Mouse (Mus musculus): ENCODE data around the gene Depdc5. TPM values are rescaled to one million over a fixed set of nuclear protein-coding genes. Genes with fewer than 3 reads are reported as not detected.

Gene Depdc5
- total and polyA plus RNA-seq, 3 experiments = 21.1 to 39.3 (median 36.6) TPM

DNA sequence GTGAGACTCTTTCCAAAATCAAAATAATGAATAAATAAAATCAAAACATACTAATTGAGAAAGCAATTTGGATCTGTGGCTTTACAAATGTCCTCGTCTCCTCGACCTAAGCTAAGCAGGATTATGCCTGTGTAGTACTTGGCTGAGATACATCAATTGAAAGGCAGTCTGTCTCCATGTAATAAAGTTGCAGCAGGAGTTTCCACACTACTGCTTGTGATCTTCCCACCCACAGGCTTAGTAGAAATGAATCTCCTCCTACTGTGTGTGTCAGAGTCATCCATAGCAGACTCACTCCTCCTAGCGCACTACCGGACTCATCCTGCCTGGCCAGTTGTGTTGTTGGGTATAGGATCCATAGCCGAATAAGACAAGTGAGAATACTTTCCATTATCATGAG, 8.8 kb downstream of the Depdc5 start:
- Histone ChIP-seq H3K4me1 (ENCODE audit: control insufficient read depth in 1 of 2, insufficient read depth in 2 of 2) (peaks cover 10 to 40% of the 10 kb centered on the region in 2 experiments; a peak in 3 of 4 replicates), H3K27ac (ENCODE audit: insufficient read depth, low read depth) (no peak overlapping the region), H3K36me3 (replicated peaks in 1 of 2; ENCODE audit: control insufficient read depth in 1 of 2, insufficient read depth in 1 of 2, low read length in 1 of 2) (peaks cover 33 to 70% of the 10 kb centered on the region in 2 experiments), H3K79me2 (replicated peaks; ENCODE audit: control insufficient read depth, extremely low read depth, insufficient read depth, poor library complexity, severe bottlenecking) (peaks cover 1% of the 10 kb centered on the region; the same call in 1 of the 2 replicates), H3K9me3 (replicated peaks; ENCODE audit: low read length) (no peaks in the 10 kb centered on the region), H3K9ac (ENCODE audit: insufficient read depth, low read depth) (no peak overlapping the region), H3K4me3 (replicated peaks in 1 of 3; ENCODE audit: low read depth in 2 of 3, low read length in 2 of 3, poor library complexity in 1 of 3) (no peak overlapping the region), H3K27me3 (replicated peaks) (no peaks in the 10 kb centered on the region), H3K4me2 (ENCODE audit: insufficient read depth, low read depth, poor library complexity, severe bottlenecking) (no peak overlapping the region)
- TF ChIP-seq RCOR1 (conservative IDR thresholded peaks at IDR 0.05; ENCODE audit: low read depth, low read length) (no peak), E2F4 (IDR thresholded peaks at IDR 0.05; ENCODE audit: insufficient replicate concordance, low read depth, low read length) (no peak), EP300 (IDR thresholded peaks at IDR 0.05; ENCODE audit: low read length) (no peak), USF2 (conservative IDR thresholded peaks at IDR 0.05; ENCODE audit: low read depth, low read length) (no peak), UBTF (IDR thresholded peaks at IDR 0.05; ENCODE audit: low read depth, low read length) (no peak)
- in situ Hi-C loops (cut with MboI; ENCODE audit: low pct_ligation_motif_present, low pct_unique_long_range_greater_than_20kb, low sequenced_read_pairs) = no loop called here
- dilution Hi-C loops (cut with MboI; ENCODE audit: extremely low pct_ligation_motif_present, extremely low pct_unique_long_range_greater_than_20kb, low sequenced_read_pairs) = no loop called here
- no peak for DNase-seq (ENCODE audit: extremely low read depth)

DNA sequence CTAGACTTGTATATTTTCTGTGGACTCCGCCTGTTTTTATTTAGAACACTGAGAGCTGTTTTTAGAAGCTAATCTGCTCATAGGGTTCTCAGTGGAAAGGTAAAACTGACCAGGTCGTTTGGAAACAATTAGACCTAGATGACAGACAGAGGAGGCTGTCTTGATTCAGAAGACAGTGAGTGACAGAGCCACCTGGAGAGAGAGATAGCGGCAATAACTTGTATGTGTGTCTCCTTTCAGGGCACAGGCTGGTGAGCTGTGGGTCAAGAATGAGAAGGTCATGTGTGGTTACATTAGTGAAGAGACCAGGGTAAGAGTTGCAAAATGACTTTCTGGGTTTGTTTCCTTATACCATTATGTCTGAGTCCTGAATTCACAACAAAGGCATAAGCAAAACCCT, 23.2 kb downstream of the Depdc5 start:
- in situ Hi-C loops (cut with MboI; ENCODE audit: low pct_ligation_motif_present, low pct_unique_long_range_greater_than_20kb, low sequenced_read_pairs) = no loop called here
- Histone ChIP-seq H3K36me3 (replicated peaks in 1 of 2; ENCODE audit: control insufficient read depth in 1 of 2, insufficient read depth in 1 of 2, low read length in 1 of 2) (peaks cover 54 to 82% of the 10 kb centered on the region in 2 experiments), H3K4me3 (replicated peaks in 1 of 3; ENCODE audit: low read depth in 2 of 3, low read length in 2 of 3, poor library complexity in 1 of 3) (no peak overlapping the region), H3K4me1 (ENCODE audit: control insufficient read depth in 1 of 2, insufficient read depth in 2 of 2) (no peaks in the 10 kb centered on the region), H3K27ac (ENCODE audit: insufficient read depth, low read depth) (no peak overlapping the region), H3K4me2 (ENCODE audit: insufficient read depth, low read depth, poor library complexity, severe bottlenecking) (no peak overlapping the region), H3K9me3 (replicated peaks; ENCODE audit: low read length) (peaks cover 2% of the 10 kb centered on the region), H3K9ac (ENCODE audit: insufficient read depth, low read depth) (no peak overlapping the region), H3K79me2 (replicated peaks; ENCODE audit: control insufficient read depth, extremely low read depth, insufficient read depth, poor library complexity, severe bottlenecking) (no peaks in the 10 kb centered on the region), H3K27me3 (replicated peaks) (no peaks in the 10 kb centered on the region)
- TF ChIP-seq ETS1 (conservative IDR thresholded peaks at IDR 0.05; ENCODE audit: low read depth, low read length) = no peak
- TF ChIP-seq ELF1 (IDR thresholded peaks at IDR 0.05; ENCODE audit: low read depth, low read length) = no peak
- TF ChIP-seq NELFE (IDR thresholded peaks at IDR 0.05; ENCODE audit: low read depth, low read length) = no peak
- TF ChIP-seq USF1 (IDR thresholded peaks at IDR 0.05; ENCODE audit: low read depth, low read length) = no peak
- TF ChIP-seq TBP (conservative IDR thresholded peaks at IDR 0.05; ENCODE audit: low read depth, low read length) = no peak
- no peak for TF ChIP-seq SMC3 (IDR thresholded peaks at IDR 0.05; ENCODE audit: low read depth, low read length)
- no peak for TF ChIP-seq POLR2AphosphoS2 (IDR thresholded peaks at IDR 0.05; ENCODE audit: low read depth, low read length)
- no peak for DNase-seq (ENCODE audit: extremely low read depth)
- dilution Hi-C loops (cut with MboI; ENCODE audit: extremely low pct_ligation_motif_present, extremely low pct_unique_long_range_greater_than_20kb, low sequenced_read_pairs) = no loop called here

DNA sequence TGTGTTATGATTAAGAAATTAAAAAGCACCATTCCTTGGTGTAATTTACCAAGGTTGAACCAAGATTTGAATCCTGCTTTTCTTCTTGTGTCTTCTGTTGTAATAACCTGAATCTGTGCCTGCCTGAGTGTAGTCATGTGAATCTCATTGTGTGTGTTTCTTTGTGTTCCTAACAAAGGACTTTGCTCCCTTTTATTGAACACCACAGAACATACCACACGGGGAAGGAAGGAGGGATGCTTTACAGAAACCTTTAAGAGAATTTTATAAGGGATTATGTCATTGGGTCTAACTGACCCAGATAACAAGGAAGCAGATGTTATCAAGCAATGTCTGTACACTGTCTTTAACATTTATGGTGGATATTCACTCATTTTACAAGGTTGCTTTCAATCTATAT, 44.0 kb downstream of the Depdc5 start:
- TF ChIP-seq POLR2A (IDR thresholded peaks at IDR 0.05; ENCODE audit: low read depth, low read length) (no peak), TBP (conservative IDR thresholded peaks at IDR 0.05; ENCODE audit: low read depth, low read length) (no peak), IRF4 (IDR thresholded peaks at IDR 0.05; ENCODE audit: low read depth, low read length) (no peak), SMC3 (IDR thresholded peaks at IDR 0.05; ENCODE audit: low read depth, low read length) (no peak), ZMIZ1 (IDR thresholded peaks at IDR 0.05; ENCODE audit: low read depth, low read length) (no peak), MYC (IDR thresholded peaks at IDR 0.05; ENCODE audit: low read depth, low read length) (no peak), NRF1 (IDR thresholded peaks at IDR 0.05; ENCODE audit: low read depth, low read length) (no peak), ETS1 (conservative IDR thresholded peaks at IDR 0.05; ENCODE audit: low read depth, low read length) (no peak), JUND (conservative IDR thresholded peaks at IDR 0.05; ENCODE audit: low read depth, low read length) (no peak)
- Histone ChIP-seq H3K4me3 (replicated peaks in 1 of 3; ENCODE audit: low read depth in 2 of 3, low read length in 2 of 3, poor library complexity in 1 of 3) (no peak overlapping the region), H3K4me1 (ENCODE audit: control insufficient read depth in 1 of 2, insufficient read depth in 2 of 2) (no peaks in the 10 kb centered on the region), H3K27me3 (replicated peaks) (no peaks in the 10 kb centered on the region), H3K4me2 (ENCODE audit: insufficient read depth, low read depth, poor library complexity, severe bottlenecking) (no peak overlapping the region), H3K79me2 (replicated peaks; ENCODE audit: control insufficient read depth, extremely low read depth, insufficient read depth, poor library complexity, severe bottlenecking) (no peaks in the 10 kb centered on the region), H3K36me3 (replicated peaks in 1 of 2; ENCODE audit: control insufficient read depth in 1 of 2, insufficient read depth in 1 of 2, low read length in 1 of 2) (peaks cover 39 to 83% of the 10 kb centered on the region in 2 experiments), H3K9ac (ENCODE audit: insufficient read depth, low read depth) (no peak overlapping the region), H3K27ac (ENCODE audit: insufficient read depth, low read depth) (no peak overlapping the region), H3K9me3 (replicated peaks; ENCODE audit: low read length) (no peaks in the 10 kb centered on the region)
- dilution Hi-C loops (cut with MboI; ENCODE audit: extremely low pct_ligation_motif_present, extremely low pct_unique_long_range_greater_than_20kb, low sequenced_read_pairs) (no loop called here), in situ Hi-C loops (cut with MboI; ENCODE audit: low pct_ligation_motif_present, low pct_unique_long_range_greater_than_20kb, low sequenced_read_pairs) (no loop called here)
- DNase-seq (ENCODE audit: extremely low read depth) = no peak
